Mouse (Mus musculus): Measurements from ENCODE around the gene Exoc3. TPM values are rescaled to one million over a fixed set of nuclear protein-coding genes. Genes with fewer than 3 reads are reported as not detected.

Exoc3 gene
- total RNA-seq, 2 experiments from 2014 or later, result 47.8 to 52.9 TPM

- peak in 1 of 2 experiments; percentile 8 for DNase-seq
- intact Hi-C loops (cut with DNase I), result no loop called here
These were observed 64.2 kb downstream of the Exoc3 start for GRCm38 (mm10) chr13:74144120-74144884.

- intact Hi-C loops (cut with DNase I), result no loop called here
- DNase-seq, result no peak
These were observed 65.2 kb downstream of the Exoc3 start for GRCm38 (mm10) chr13:74143282-74143681.

- DNase-seq, result no peak
- intact Hi-C loops (cut with DNase I), result no loop called here
These were observed 67.7 kb downstream of the Exoc3 start for GRCm38 (mm10) chr13:74140793-74141192.

GRCm38 (mm10) chr13:74138906-74139647 is 69.5 kb downstream of the Exoc3 start:
- DNase-seq, result peak in 1 of 2 experiments; percentile 10
- intact Hi-C loops (cut with DNase I), result no loop called here

- no peak for DNase-seq
- intact Hi-C loops (cut with DNase I), result no loop called here
These were observed 78.6 kb downstream of the Exoc3 start for GRCm38 (mm10) chr13:74129909-74130308.

GRCm38 (mm10) chr13:74127571-74127970 is 81.0 kb downstream of the Exoc3 start:
- intact Hi-C loops (cut with DNase I), result no loop called here
- no peak for DNase-seq

- intact Hi-C loops (cut with DNase I), result no loop called here
- no peak for DNase-seq
These were observed 85.9 kb downstream of the Exoc3 start for GRCm38 (mm10) chr13:74122632-74123031.

- DNase-seq, result no peak
- intact Hi-C loops (cut with DNase I), result no loop called here
These were observed 86.7 kb downstream of the Exoc3 start for GRCm38 (mm10) chr13:74121795-74122330.

- peak; percentile 12 to 20 for DNase-seq
These were observed 87.4 kb downstream of the Exoc3 start, which contains the start of gene Slc9a3 for GRCm38 (mm10) chr13:74121141-74121602. Gene Slc9a3 (plus strand): TSS chr13:74121457.

More at GRCm38 (mm10) chr13:74121141-74121602, 87.4 kb downstream of the Exoc3 start, which contains the start of gene Slc9a3:
- intact Hi-C loops (cut with DNase I), result no loop called here

Other genes starting within 250 kb of the Exoc3 start
- not detected for gene Zdhhc11, start 244.9 kb downstream of the Exoc3 start, total RNA-seq (2021)
- 10 to 100 TPM; 17.2 to 24.1 TPM for gene Tppp, start 199.3 kb downstream of the Exoc3 start, total RNA-seq (2021)
- gene Cep72, start 146.4 kb downstream of the Exoc3 start, total RNA-seq (2021), result 1 to 10 TPM; 1.6 to 2.2 TPM
- gene Slc9a3, start 87.3 kb downstream of the Exoc3 start, total RNA-seq (2021), result under 1 TPM; 0.38 to 0.44 TPM
- under 1 TPM; 0.48 to 0.71 TPM for gene Ahrr, start 83.6 kb upstream of the Exoc3 start, total RNA-seq (2021)
- 10 to 100 TPM; 47.1 to 52.6 TPM for gene Pdcd6, start 108.8 kb upstream of the Exoc3 start, total RNA-seq (2021)
- gene Sdha, start 141.5 kb upstream of the Exoc3 start, total RNA-seq (2021), result 1,000 to 10,000 TPM; 1,284 to 1,341 TPM
- 10 to 100 TPM; 43.2 to 49.9 TPM for gene Ccdc127, start 141.6 kb upstream of the Exoc3 start, total RNA-seq (2021)
- gene Lrrc14b, start 155.3 kb upstream of the Exoc3 start, total RNA-seq (2021), result 10 to 100 TPM; 57.2 to 58.7 TPM
- gene Zfp72, start 182.1 kb upstream of the Exoc3 start, total RNA-seq (2021), result 1 to 10 TPM; 3.1 to 3.3 TPM
- 100 to 1,000 TPM; 251 to 263 TPM for gene Ftl1-ps1, start 191.0 kb upstream of the Exoc3 start, total RNA-seq (2021)